Mouse (Mus musculus) megakaryocyte-erythroid progenitor cell, adult 5 weeks (primary cell): ENCODE measurements around the gene Defa32. TPM values are rescaled to one million over a fixed set of nuclear protein-coding genes. Genes with fewer than 3 reads are reported as not detected.

Experiments
- polyA plus RNA-seq: library from polyadenylated mRNA; stranded (reverse); fragments of >175 nt; gene quantifications from 2 replicates; pipeline ENCODE4 v1.2.3, GENCODE M21; 2012

The Defa32 gene
- not detected in 2 replicates for polyA plus RNA-seq

GRCm38 (mm10) chr8:21528732-21529131 is at the start of gene Defa32:
Gene Defa32 (plus strand): TSS chr8:21529032.

GRCm38 (mm10) chr8:21508958-21509357 is 19.9 kb upstream of the Defa32 start, which contains the start of gene Defa20:
Gene Defa20 (plus strand): TSS chr8:21509258.

GRCm38 (mm10) chr8:21565086-21565485 is 36.3 kb downstream of the Defa32 start, which contains the start of gene Defa37:
Gene Defa37 (plus strand): TSS chr8:21565386.

Other genes starting within 250 kb of the Defa32 start
- gene Defa27, start 213.5 kb upstream of the Defa32 start, polyA plus RNA-seq, result not detected in 2 replicates
- not detected in 2 replicates for gene Defa29, start 202.0 kb upstream of the Defa32 start, polyA plus RNA-seq
- gene Defa2, start 150.5 kb upstream of the Defa32 start, polyA plus RNA-seq, result not detected in 2 replicates
- not detected in 2 replicates for gene Defa33, start 137.2 kb upstream of the Defa32 start, polyA plus RNA-seq
- gene Defa36, start 101.6 kb upstream of the Defa32 start, polyA plus RNA-seq, result not detected in 2 replicates
- gene Gm7849, start 72.5 kb upstream of the Defa32 start, polyA plus RNA-seq, result not detected in 2 replicates
- not detected in 2 replicates for gene Defa20, start 19.8 kb upstream of the Defa32 start, polyA plus RNA-seq
- gene Defa37, start 36.4 kb downstream of the Defa32 start, polyA plus RNA-seq, result not detected in 2 replicates
- gene Defa28, start 54.0 kb downstream of the Defa32 start, polyA plus RNA-seq, result not detected in 2 replicates
- gene Gm7861, start 65.5 kb downstream of the Defa32 start, polyA plus RNA-seq, result not detected in 2 replicates
- gene Defa26, start 89.2 kb downstream of the Defa32 start, polyA plus RNA-seq, result not detected in 2 replicates
- not detected in 2 replicates for gene Defa17, start 126.7 kb downstream of the Defa32 start, polyA plus RNA-seq
- not detected in 2 replicates for gene Defa34, start 136.8 kb downstream of the Defa32 start, polyA plus RNA-seq
- not detected in 2 replicates for gene AY761184, start 174.6 kb downstream of the Defa32 start, polyA plus RNA-seq
- not detected in 2 replicates for gene Defa24, start 205.5 kb downstream of the Defa32 start, polyA plus RNA-seq